Mouse (Mus musculus): ENCODE measurements around the gene Lin54. TPM values are rescaled to one million over a fixed set of nuclear protein-coding genes. Genes with fewer than 3 reads are reported as not detected.

Lin54 gene
- polyA plus RNA-seq, 1 experiment from 2014 or later, result 9.0 TPM

- Histone ChIP-seq H3K4me1 (replicated peaks; ENCODE audit: control insufficient read depth, insufficient read depth, low read length) (peaks cover 8% of the 10 kb centered on the region; the same call in 1 of the 2 replicates), H3K27me3 (ENCODE audit: control insufficient read depth, insufficient read depth, low read length) (no peaks in the 10 kb centered on the region), H3K9ac (no peak overlapping the region), H3K27ac (no peak overlapping the region), H3K4me3 (replicated peaks; ENCODE audit: low read length) (no peak overlapping the region), H3K9me3 (ENCODE audit: control insufficient read depth, low read length) (no peaks in the 10 kb centered on the region), H3K36me3 (replicated peaks; ENCODE audit: control insufficient read depth, insufficient read depth) (peaks cover 40% of the 10 kb centered on the region), H3K4me2 (replicated peaks) (no peak overlapping the region)
- no peak for DNase-seq (ENCODE audit: low spot score)
- ATAC-seq (ENCODE audit: low FRiP score), result no peak
- WGBS, result 97% methylated on average over 9 of the region's 9 CpGs
Measured at GRCm38 (mm10) chr5:100524921-100525320, 24.5 kb upstream of the Lin54 start.

- WGBS, result 100% methylated on average over 1 of the region's 1 CpGs
Measured at GRCm38 (mm10) chr5:100523331-100523730, 22.9 kb upstream of the Lin54 start.

GRCm38 (mm10) chr5:100520223-100520622, 19.8 kb upstream of the Lin54 start:
- 94% methylated on average over 2 of the region's 2 CpGs for WGBS
- H3K4me1 ChIP-seq (replicated peaks; ENCODE audit: control insufficient read depth, insufficient read depth, low read length), result peaks cover 23% of the 10 kb centered on the region
- no peak for DNase-seq (ENCODE audit: low spot score)
- no peak overlapping the region for H3K9ac ChIP-seq
- no peak overlapping the region for H3K27ac ChIP-seq
- no peaks in the 10 kb centered on the region for H3K9me3 ChIP-seq (ENCODE audit: control insufficient read depth, low read length)
- H3K4me2 ChIP-seq (replicated peaks), result peak overlapping the region; percentile 15; the same call in 1 of the 2 replicates
- no peaks in the 10 kb centered on the region for H3K27me3 ChIP-seq (ENCODE audit: control insufficient read depth, insufficient read depth, low read length)
- H3K4me3 ChIP-seq (replicated peaks; ENCODE audit: low read length), result no peak overlapping the region
- H3K36me3 ChIP-seq (replicated peaks; ENCODE audit: control insufficient read depth, insufficient read depth), result peaks cover 11% of the 10 kb centered on the region; the same call in 1 of the 2 replicates
- no peak for ATAC-seq (ENCODE audit: low FRiP score)

More at GRCm38 (mm10) chr5:100523331-100523730, 22.9 kb upstream of the Lin54 start:
- Histone ChIP-seq H3K4me2 (replicated peaks) (no peak overlapping the region), H3K9ac (no peak overlapping the region), H3K9me3 (ENCODE audit: control insufficient read depth, low read length) (no peaks in the 10 kb centered on the region), H3K4me3 (replicated peaks; ENCODE audit: low read length) (no peak overlapping the region), H3K4me1 (replicated peaks; ENCODE audit: control insufficient read depth, insufficient read depth, low read length) (peaks cover 18% of the 10 kb centered on the region), H3K27me3 (ENCODE audit: control insufficient read depth, insufficient read depth, low read length) (no peaks in the 10 kb centered on the region), H3K36me3 (replicated peaks; ENCODE audit: control insufficient read depth, insufficient read depth) (peaks cover 25% of the 10 kb centered on the region), H3K27ac (no peak overlapping the region)
- no peak for DNase-seq (ENCODE audit: low spot score)
- no peak for ATAC-seq (ENCODE audit: low FRiP score)

- DNase-seq (ENCODE audit: low spot score) (no peak), ATAC-seq (ENCODE audit: low FRiP score) (no peak)
- peak overlapping the region; percentile 79 for H3K4me3 ChIP-seq (replicated peaks; ENCODE audit: low read length)
- no peaks in the 10 kb centered on the region for H3K9me3 ChIP-seq (ENCODE audit: control insufficient read depth, low read length)
- no peaks in the 10 kb centered on the region for H3K27me3 ChIP-seq (ENCODE audit: control insufficient read depth, insufficient read depth, low read length)
- H3K27ac ChIP-seq, result peak overlapping the region; percentile 84; the same call in 1 of the 2 replicates
- WGBS, result 12% methylated on average over 5 of the region's 5 CpGs
- peak overlapping the region; percentile 89 for H3K4me2 ChIP-seq (replicated peaks)
- H3K36me3 ChIP-seq (replicated peaks; ENCODE audit: control insufficient read depth, insufficient read depth), result peaks cover 11% of the 10 kb centered on the region; the same call in 1 of the 2 replicates
- H3K4me1 ChIP-seq (replicated peaks; ENCODE audit: control insufficient read depth, insufficient read depth, low read length), result peaks cover 23% of the 10 kb centered on the region
- peak overlapping the region; percentile 83 for H3K9ac ChIP-seq
Measured at GRCm38 (mm10) chr5:100519027-100519411, 18.6 kb upstream of the Lin54 start.

GRCm38 (mm10) chr5:100518049-100519026, 17.9 kb upstream of the Lin54 start, which contains the start of gene Cops4:
Gene Cops4, plus strand, starts transcription at chr5:100518309.
- DNase-seq (ENCODE audit: low spot score), result peak; percentile 97
- peak within 1 kb of the TSS; percentile 83 for H3K9ac ChIP-seq
- H3K4me2 ChIP-seq (replicated peaks), result peak within 1 kb of the TSS; percentile 89
- peaks cover 23% of the 10 kb centered on the region for H3K4me1 ChIP-seq (replicated peaks; ENCODE audit: control insufficient read depth, insufficient read depth, low read length)
- H3K36me3 ChIP-seq (replicated peaks; ENCODE audit: control insufficient read depth, insufficient read depth), result peaks cover 11% of the 10 kb centered on the region; the same call in 1 of the 2 replicates
- no peaks in the 10 kb centered on the region for H3K27me3 ChIP-seq (ENCODE audit: control insufficient read depth, insufficient read depth, low read length)
- peak; percentile 100 for ATAC-seq (ENCODE audit: low FRiP score)
- peak within 1 kb of the TSS; percentile 84 for H3K27ac ChIP-seq
- peak within 1 kb of the TSS; percentile 79 for H3K4me3 ChIP-seq (replicated peaks; ENCODE audit: low read length)
- no peaks in the 10 kb centered on the region for H3K9me3 ChIP-seq (ENCODE audit: control insufficient read depth, low read length)
- WGBS, result under 1% methylated on average over 64 of the region's 64 CpGs

- Histone ChIP-seq H3K36me3 (replicated peaks; ENCODE audit: control insufficient read depth, insufficient read depth) (no peaks in the 10 kb centered on the region), H3K4me1 (replicated peaks; ENCODE audit: control insufficient read depth, insufficient read depth, low read length) (peaks cover 4% of the 10 kb centered on the region), H3K9ac (no peak overlapping the region), H3K27ac (no peak overlapping the region), H3K9me3 (ENCODE audit: control insufficient read depth, low read length) (no peaks in the 10 kb centered on the region), H3K4me3 (replicated peaks; ENCODE audit: low read length) (no peak overlapping the region), H3K27me3 (ENCODE audit: control insufficient read depth, insufficient read depth, low read length) (no peaks in the 10 kb centered on the region), H3K4me2 (replicated peaks) (no peak overlapping the region)
- DNase-seq (ENCODE audit: low spot score) (no peak), ATAC-seq (ENCODE audit: low FRiP score) (no peak)
Measured at GRCm38 (mm10) chr5:100512576-100512975, 12.1 kb upstream of the Lin54 start.

- no peak for ATAC-seq (ENCODE audit: low FRiP score)
- H3K4me3 ChIP-seq (replicated peaks; ENCODE audit: low read length), result no peak overlapping the region
- no peaks in the 10 kb centered on the region for H3K4me1 ChIP-seq (replicated peaks; ENCODE audit: control insufficient read depth, insufficient read depth, low read length)
- DNase-seq (ENCODE audit: low spot score), result no peak
- H3K4me2 ChIP-seq (replicated peaks), result no peak overlapping the region
- H3K36me3 ChIP-seq (replicated peaks; ENCODE audit: control insufficient read depth, insufficient read depth), result no peaks in the 10 kb centered on the region
- H3K9ac ChIP-seq, result no peak overlapping the region
- 83% methylated on average over 11 of the region's 11 CpGs for WGBS
- no peaks in the 10 kb centered on the region for H3K27me3 ChIP-seq (ENCODE audit: control insufficient read depth, insufficient read depth, low read length)
- H3K9me3 ChIP-seq (ENCODE audit: control insufficient read depth, low read length), result no peaks in the 10 kb centered on the region
- no peak overlapping the region for H3K27ac ChIP-seq
Measured at GRCm38 (mm10) chr5:100509247-100509646, 8.8 kb upstream of the Lin54 start.

GRCm38 (mm10) chr5:100501267-100501666, 828 bp upstream of the Lin54 start:
- H3K9ac ChIP-seq, result no peak overlapping the region
- H3K4me3 ChIP-seq (replicated peaks; ENCODE audit: low read length), result no peak overlapping the region
- ATAC-seq (ENCODE audit: low FRiP score), result no peak
- H3K27ac ChIP-seq, result no peak overlapping the region
- H3K4me1 ChIP-seq (replicated peaks; ENCODE audit: control insufficient read depth, insufficient read depth, low read length), result peaks cover 20% of the 10 kb centered on the region
- no peak for DNase-seq (ENCODE audit: low spot score)
- WGBS, result 83% methylated on average over 4 of the region's 4 CpGs
- H3K27me3 ChIP-seq (ENCODE audit: control insufficient read depth, insufficient read depth, low read length), result no peaks in the 10 kb centered on the region
- no peaks in the 10 kb centered on the region for H3K9me3 ChIP-seq (ENCODE audit: control insufficient read depth, low read length)
- peak overlapping the region; percentile 77 for H3K4me2 ChIP-seq (replicated peaks)
- H3K36me3 ChIP-seq (replicated peaks; ENCODE audit: control insufficient read depth, insufficient read depth), result no peaks in the 10 kb centered on the region

- Histone ChIP-seq H3K4me2 (replicated peaks) (peak overlapping the region; percentile 77), H3K27ac (peak overlapping the region; percentile 27; the same call in 1 of the 2 replicates), H3K9me3 (ENCODE audit: control insufficient read depth, low read length) (no peaks in the 10 kb centered on the region), H3K4me1 (replicated peaks; ENCODE audit: control insufficient read depth, insufficient read depth, low read length) (peaks cover 20% of the 10 kb centered on the region), H3K4me3 (replicated peaks; ENCODE audit: low read length) (peak overlapping the region; percentile 48), H3K9ac (peak overlapping the region; percentile 51), H3K27me3 (ENCODE audit: control insufficient read depth, insufficient read depth, low read length) (no peaks in the 10 kb centered on the region), H3K36me3 (replicated peaks; ENCODE audit: control insufficient read depth, insufficient read depth) (no peaks in the 10 kb centered on the region)
- DNase-seq (ENCODE audit: low spot score) (peak; percentile 46), ATAC-seq (ENCODE audit: low FRiP score) (peak; percentile 13; the same call in 1 of the 2 replicates)
- under 1% methylated on average over 32 of the region's 41 CpGs for WGBS
Measured at GRCm38 (mm10) chr5:100499831-100500304, 571 bp downstream of the Lin54 start.

Data from hindbrain, embryonic 14.5 days (tissue).